Mouse (Mus musculus): ENCODE measurements at regions not wholly inside any gene's neighbourhood (a gene's known extent, or its start where the extent isn't known, plus 50 kb on each side); places are given as distances from the start of the nearest gene placed in this dataset.

DNA sequence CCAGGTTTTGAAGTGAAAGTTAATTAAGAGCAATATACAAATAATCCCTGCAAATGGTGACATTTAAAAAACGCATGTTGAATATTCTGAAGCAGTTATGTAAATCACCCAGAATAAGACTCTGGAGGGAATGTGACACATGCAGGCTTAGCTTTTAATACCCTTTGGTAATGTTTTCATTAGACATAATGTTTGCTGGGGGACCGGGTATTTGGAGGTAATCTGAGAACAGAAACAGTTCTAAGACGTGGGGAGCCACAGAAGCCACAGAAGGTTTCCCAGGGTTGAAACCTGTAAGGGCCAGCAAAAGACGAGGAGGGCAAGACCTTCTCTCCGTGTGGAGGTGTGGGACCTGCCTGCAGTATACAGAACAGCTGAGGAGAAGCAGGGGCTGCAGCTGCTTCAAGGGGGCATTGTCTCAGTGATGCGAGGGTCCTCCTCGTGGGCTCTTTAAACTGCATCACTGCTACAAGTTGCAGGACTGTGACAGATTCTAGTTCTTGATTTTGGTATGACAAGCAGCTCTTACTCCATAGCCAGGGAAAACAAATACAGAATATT lies 184.9 kb downstream of the Brms1l start:
- TF ChIP-seq CTCF (conservative IDR thresholded peaks at IDR 0.05; ENCODE audit: low read length) (no peak), POU5F1 (IDR thresholded peaks at IDR 0.05; ENCODE audit: borderline replicate concordance, low read length) (no peak)

Measured in E14TG2a.4 (cell line).